Mouse (Mus musculus) bone marrow, adult 2 months (tissue): ENCODE data around the gene Fam3a.

ENCODE experiments used
- CTCF ChIP-seq: fragments of 200-500 bp; IDR thresholded peaks from 2 replicates; pipeline ENCODE4 v1.5.1; 2011; ENCODE audit warnings: low read length, control low read depth; ENCODE audit not compliant: control insufficient read depth, insufficient read depth
- POLR2A ChIP-seq: fragments of 200-500 bp; IDR thresholded peaks from 2 replicates; pipeline ENCODE4 v1.6.1; 2011; ENCODE audit warnings: low read depth, mild to moderate bottlenecking, control low read depth, low read length, borderline replicate concordance; ENCODE audit not compliant: control insufficient read depth

DNA sequence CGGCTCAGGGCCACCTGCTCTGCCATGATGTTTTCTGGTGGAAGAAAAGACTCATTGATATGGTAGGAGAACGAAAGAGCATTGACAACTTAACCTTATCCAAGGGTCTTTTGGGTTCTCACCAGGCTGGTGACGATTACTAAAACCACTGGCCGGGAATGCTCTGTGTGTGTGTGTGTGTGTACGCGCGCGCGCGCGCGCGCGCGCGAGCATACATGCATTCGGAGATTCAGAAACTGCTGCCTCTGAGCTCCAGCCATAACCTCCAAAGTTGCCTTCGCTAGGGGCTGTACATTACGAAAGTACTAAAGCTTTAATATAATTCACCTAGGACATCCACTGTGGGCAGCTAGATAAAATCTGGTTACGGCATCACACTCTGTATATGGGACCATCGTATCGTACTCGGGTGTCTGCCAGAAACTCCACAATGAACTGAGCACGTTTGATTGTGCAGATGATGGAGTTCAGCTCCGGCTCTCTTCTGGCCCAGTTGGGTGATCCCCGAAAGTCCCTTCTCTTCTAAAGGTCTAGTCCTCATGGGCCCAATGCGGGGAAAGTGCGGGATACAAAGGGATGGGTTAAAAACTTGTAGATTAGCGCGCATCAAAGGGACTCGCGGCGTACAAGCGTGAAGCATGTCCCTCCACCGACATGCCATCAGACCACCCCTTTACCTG is 35.2 kb upstream of the Fam3a start:
- TF ChIP-seq POLR2A = no peak
- no peak for TF ChIP-seq CTCF
